Mouse (Mus musculus): ENCODE data around the gene Fgfr2.

- TF ChIP-seq CTCF (IDR thresholded peaks at IDR 0.05; ENCODE audit: borderline replicate concordance, extremely low read depth, insufficient read depth, insufficient read length) (no peak), POLR2A (IDR thresholded peaks at IDR 0.05; ENCODE audit: borderline replicate concordance, extremely low read depth, insufficient read depth, insufficient read length, poor library complexity, severe bottlenecking) (no peak)
These were observed 2906.9 kb downstream of the Fgfr2 start for GRCm38 (mm10) chr7:130216272-130216671.

Data from brain, embryonic 14.5 days (tissue).